Mouse (Mus musculus) cerebellum, adult 2 months (tissue): ENCODE measurements around the gene Gm20481.
A peak's percentile ranks its signal among the peaks of the same experiment; 100 is the strongest.

ENCODE experiments used
- CTCF ChIP-seq: fragments of 200-500 bp; IDR thresholded peaks from 2 replicates; pipeline ENCODE4 v1.5.1; 2011; ENCODE audit warnings: low read depth, mild to moderate bottlenecking, control low read depth, low read length, moderate library complexity, borderline replicate concordance; ENCODE audit not compliant: insufficient read depth
- POLR2A ChIP-seq: fragments of 200-500 bp; IDR thresholded peaks from 2 replicates; pipeline ENCODE4 v1.6.1; 2011; ENCODE audit warnings: low read length, control low read depth, borderline replicate concordance; ENCODE audit not compliant: insufficient read depth

DNA sequence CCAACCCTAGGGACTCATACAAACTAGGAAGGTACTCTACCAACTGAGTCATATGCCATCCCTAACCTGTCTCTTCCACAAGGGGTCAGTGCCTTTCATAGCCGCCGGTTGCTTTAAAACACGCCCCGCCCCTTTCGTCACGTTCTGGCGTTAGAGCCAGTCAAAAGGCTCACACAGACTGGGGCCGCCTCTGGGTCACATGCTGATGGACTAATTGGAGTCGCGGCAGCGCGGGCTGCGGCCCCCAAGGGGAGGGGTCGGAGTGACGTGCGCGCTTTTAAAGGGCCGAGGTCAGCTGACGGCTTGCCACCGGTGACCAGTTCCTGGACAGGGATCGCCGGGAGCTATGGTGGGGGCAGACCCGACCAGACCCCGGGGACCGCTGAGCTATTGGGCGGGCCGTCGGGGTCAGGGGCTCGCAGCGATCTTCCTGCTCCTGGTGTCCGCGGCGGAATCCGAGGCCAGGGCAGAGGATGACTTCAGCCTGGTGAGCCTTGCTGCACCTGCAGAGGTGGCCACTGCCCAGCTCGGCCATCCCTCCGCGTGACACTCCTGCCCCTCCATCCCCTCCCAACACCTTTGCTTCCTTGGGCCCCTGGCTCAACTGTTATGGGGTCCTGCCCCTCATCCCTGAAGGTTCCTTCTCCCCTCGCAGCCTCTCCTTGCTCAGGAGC is 38.5 kb upstream of the Gm20481 start, which contains the start of gene Neu1:
- TF ChIP-seq CTCF (peak; percentile 57), POLR2A (peak; percentile 63; the same call in 1 of the 2 replicates)
